Mouse (Mus musculus) embryonic facial prominence, embryonic 13.5 days (tissue): ENCODE results near the gene Olfr107. TPM values are rescaled to one million over a fixed set of nuclear protein-coding genes. Genes with fewer than 3 reads are reported as not detected.

ENCODE experiments used
- ATAC-seq: fragments of 200-750 bp; cut with Nextera tagmentation; 2 replicates; pipeline ENCODE4 v1.8.0; 2017; ENCODE audit warnings: low read depth; ENCODE audit not compliant: insufficient number of reproducible peaks, insufficient read depth, low FRiP score, low TSS enrichment
- H3K27ac ChIP-seq: fragments of 300-500 bp; sonication (generic); 2 replicates; pipeline ENCODE4 v1.5.1; 2015; ENCODE audit warnings: moderate library complexity, mild to moderate bottlenecking, inconsistent platforms
- H3K27me3 ChIP-seq: fragments of 300-500 bp; sonication (generic); 2 replicates; pipeline ENCODE4 v1.6.1; 2015; ENCODE audit warnings: mild to moderate bottlenecking, inconsistent platforms
- H3K36me3 ChIP-seq: fragments of 300-500 bp; sonication (generic); 2 replicates; pipeline ENCODE4 v1.6.1; 2015; ENCODE audit warnings: mild to moderate bottlenecking, inconsistent platforms
- H3K4me1 ChIP-seq: fragments of 300-500 bp; sonication (generic); 2 replicates; pipeline ENCODE4 v1.6.1; 2015; ENCODE audit warnings: inconsistent platforms
- H3K4me2 ChIP-seq: fragments of 300-500 bp; sonication (generic); 2 replicates; pipeline ENCODE4 v1.6.1; 2015; ENCODE audit warnings: moderate library complexity, mild to moderate bottlenecking, inconsistent platforms
- H3K4me3 ChIP-seq: fragments of 300-500 bp; sonication (generic); 2 replicates; pipeline ENCODE4 v1.5.1; 2015; ENCODE audit warnings: mild to moderate bottlenecking, inconsistent platforms
- H3K9ac ChIP-seq: fragments of 300-500 bp; sonication (generic); 2 replicates; pipeline ENCODE4 v1.6.1; 2015; ENCODE audit warnings: mild to moderate bottlenecking, inconsistent platforms
- H3K9me3 ChIP-seq: fragments of 300-500 bp; sonication (generic); 2 replicates; pipeline ENCODE4 v1.6.1; 2016; ENCODE audit warnings: inconsistent platforms
- WGBS: fragments of 180-500 bp; shearing (Covaris S2); methylation state at CpG from one replicate; pipeline ENCODE4 v1.1.7; 2015; ENCODE audit warnings: mixed read lengths; 5-methylcytosine and 5-hydroxymethylcytosine counted together
- polyA plus RNA-seq: library from polyadenylated mRNA; unstranded; fragments of >200 nt; fragmentation: Nextera tagmentation; extraction: Ambion mirVana; gene quantifications from 2 replicates; pipeline ENCODE4 v1.2.1, GENCODE M21; 2015

Olfr107 gene
- not detected in 2 replicates for polyA plus RNA-seq

DNA sequence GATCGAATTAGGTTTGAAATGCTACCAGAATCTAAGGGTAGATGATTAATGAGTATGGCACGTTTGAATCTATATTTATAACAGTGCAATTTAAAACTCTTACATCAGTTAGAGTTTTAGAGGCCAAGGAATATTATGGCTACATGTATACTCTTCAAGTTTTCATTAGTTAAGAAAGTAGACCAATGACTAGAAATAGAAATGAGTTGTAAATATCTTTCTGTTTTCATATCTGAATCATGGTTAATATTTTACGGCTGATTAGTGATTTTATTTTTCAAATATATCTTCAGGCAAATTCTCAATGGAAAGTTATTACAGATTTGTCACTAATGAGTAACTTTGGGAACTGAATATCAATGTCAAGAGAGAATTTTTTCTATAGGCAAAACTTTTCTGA, at the start of gene Olfr107:
Olfr107 (plus strand) TSS at position 301 of the 400 bp plus-strand sequence.
- no peak within 1 kb of the TSS for H3K27ac ChIP-seq
- WGBS: 77% methylated on average over 3 of the region's 3 CpGs
- no peaks in the 10 kb centered on the region for H3K27me3 ChIP-seq
- H3K4me2 ChIP-seq: no peak within 1 kb of the TSS
- H3K9ac ChIP-seq: no peak within 1 kb of the TSS
- H3K9me3 ChIP-seq: no peaks in the 10 kb centered on the region
- H3K4me1 ChIP-seq: no peaks in the 10 kb centered on the region
- ATAC-seq: no peak
- no peak within 1 kb of the TSS for H3K4me3 ChIP-seq
- no peaks in the 10 kb centered on the region for H3K36me3 ChIP-seq

DNA sequence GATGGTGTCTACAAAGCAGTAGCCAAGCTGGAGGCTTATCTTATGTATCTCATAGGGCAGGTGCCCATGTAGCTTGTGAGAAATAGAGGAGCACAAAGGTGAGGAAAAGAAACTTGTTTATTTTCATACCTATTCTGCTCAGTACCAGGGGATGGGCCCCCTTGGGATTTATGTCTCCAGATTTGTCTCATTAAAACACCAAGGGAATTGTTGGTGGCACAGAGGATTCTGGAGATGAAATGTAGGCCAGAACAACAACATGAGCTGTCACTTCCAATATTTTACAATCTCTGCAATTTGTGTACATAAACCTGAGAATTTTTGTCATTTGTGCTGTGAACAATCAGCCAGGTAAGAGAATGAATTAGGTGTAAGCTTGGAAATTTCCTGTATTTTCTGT, 39.7 kb upstream of the Olfr107 start, which contains the start of gene Olfr104-ps:
Olfr104-ps (plus strand) TSS at position 301 of the 400 bp plus-strand sequence.
- Histone ChIP-seq H3K36me3 (no peaks in the 10 kb centered on the region), H3K27me3 (no peaks in the 10 kb centered on the region), H3K27ac (no peak within 1 kb of the TSS), H3K4me2 (no peak within 1 kb of the TSS), H3K9me3 (no peaks in the 10 kb centered on the region), H3K9ac (no peak within 1 kb of the TSS), H3K4me1 (no peaks in the 10 kb centered on the region), H3K4me3 (no peak within 1 kb of the TSS)
- no peak for ATAC-seq

DNA sequence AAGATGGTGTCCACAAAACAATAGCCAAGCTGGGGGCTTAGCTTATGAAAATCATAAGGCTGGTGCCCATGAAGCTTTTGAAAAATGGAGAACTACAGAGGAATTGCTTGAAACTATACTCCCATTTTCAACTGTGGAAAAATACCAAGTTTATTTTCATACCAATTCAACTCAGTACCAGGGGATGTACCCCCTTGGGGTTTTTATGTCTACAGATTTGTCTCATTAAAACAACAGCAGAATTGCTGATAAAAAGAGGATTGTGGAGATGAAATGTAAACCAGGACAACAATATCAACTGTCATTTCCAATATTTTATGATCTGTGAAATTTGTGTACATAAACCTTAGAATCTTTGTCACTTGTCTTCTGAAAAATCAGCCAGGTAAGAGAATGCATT, 20.3 kb upstream of the Olfr107 start, which contains the start of gene Olfr105-ps:
Olfr105-ps (plus strand) TSS at position 301 of the 400 bp plus-strand sequence.
- no peaks in the 10 kb centered on the region for H3K36me3 ChIP-seq
- no peak within 1 kb of the TSS for H3K27ac ChIP-seq
- no peak for ATAC-seq
- H3K4me1 ChIP-seq: no peaks in the 10 kb centered on the region
- H3K9me3 ChIP-seq: no peaks in the 10 kb centered on the region
- no peak within 1 kb of the TSS for H3K9ac ChIP-seq
- H3K4me2 ChIP-seq: no peak within 1 kb of the TSS
- H3K4me3 ChIP-seq: no peak within 1 kb of the TSS
- no peaks in the 10 kb centered on the region for H3K27me3 ChIP-seq

DNA sequence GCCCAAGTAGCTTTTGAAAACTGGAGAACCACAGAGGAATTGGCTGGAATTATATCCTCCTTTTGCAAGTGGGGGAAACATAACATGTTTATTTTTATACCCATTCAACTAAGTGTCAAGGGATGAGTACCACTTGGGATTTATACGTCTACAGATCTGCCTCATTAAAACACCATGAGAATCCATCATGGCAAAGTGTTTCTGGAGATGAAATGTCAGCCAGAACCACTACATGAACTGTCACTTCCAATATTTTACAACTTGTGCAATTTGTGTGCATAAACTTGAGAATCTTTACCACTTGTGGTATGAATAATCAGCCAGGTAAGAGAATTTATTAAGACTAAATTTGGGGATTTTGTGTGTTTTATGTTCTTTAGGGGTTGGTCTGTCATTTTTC, 8.9 kb upstream of the Olfr107 start, which contains the start of gene Olfr106-ps:
Olfr106-ps (plus strand) TSS at position 301 of the 400 bp plus-strand sequence.
- no peak within 1 kb of the TSS for H3K9ac ChIP-seq
- H3K27ac ChIP-seq: no peak within 1 kb of the TSS
- ATAC-seq: no peak
- 66% methylated on average over 1 of the region's 1 CpGs for WGBS
- H3K27me3 ChIP-seq: no peaks in the 10 kb centered on the region
- H3K4me1 ChIP-seq: no peaks in the 10 kb centered on the region
- no peaks in the 10 kb centered on the region for H3K36me3 ChIP-seq
- no peak within 1 kb of the TSS for H3K4me3 ChIP-seq
- H3K4me2 ChIP-seq: no peak within 1 kb of the TSS
- H3K9me3 ChIP-seq: no peaks in the 10 kb centered on the region

DNA sequence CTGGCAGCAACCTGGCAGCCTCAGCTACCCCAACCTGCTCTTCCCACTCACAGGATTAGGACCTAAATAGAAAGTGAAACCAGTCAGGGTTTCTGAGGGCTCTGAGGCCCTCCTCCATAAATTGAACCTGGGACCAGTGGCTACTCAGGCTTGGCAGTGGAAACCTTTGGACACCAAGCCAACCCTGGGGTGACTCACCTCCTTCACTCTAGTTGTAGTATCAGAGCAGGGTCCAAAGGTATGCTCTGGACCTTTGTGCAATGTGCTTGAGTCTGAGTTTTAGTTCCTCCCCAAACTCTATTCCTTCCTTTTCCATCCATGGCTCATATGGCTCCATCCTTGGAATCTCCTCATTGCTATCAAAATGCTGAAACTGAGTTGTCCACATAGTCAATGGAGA, 14.4 kb downstream of the Olfr107 start:
- Histone ChIP-seq H3K9ac (no peak overlapping the region), H3K4me2 (no peak overlapping the region), H3K36me3 (no peaks in the 10 kb centered on the region), H3K27me3 (no peaks in the 10 kb centered on the region), H3K4me1 (no peaks in the 10 kb centered on the region), H3K9me3 (peaks cover 11% of the 10 kb centered on the region; the same call in 1 of the 2 replicates), H3K27ac (no peak overlapping the region), H3K4me3 (no peak overlapping the region)
- no peak for ATAC-seq

DNA sequence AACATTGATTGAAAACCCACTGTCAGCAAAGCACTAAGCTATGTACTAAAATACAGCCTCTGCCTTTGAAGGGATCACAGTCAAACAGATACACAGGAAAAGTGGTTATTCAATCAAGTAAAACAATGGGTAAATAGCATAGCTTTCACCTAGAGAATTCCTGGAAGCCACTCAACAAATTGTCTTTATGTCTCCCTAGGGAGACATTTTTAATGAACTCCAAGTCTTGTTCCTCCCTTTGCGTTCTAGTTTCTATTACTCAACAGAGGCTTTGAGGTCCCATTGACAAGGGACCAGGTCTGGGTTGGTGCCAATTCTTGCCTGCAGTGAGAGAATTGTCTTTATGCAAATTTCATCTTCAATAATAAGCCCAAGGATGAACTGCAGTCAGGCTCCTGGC, 46.2 kb downstream of the Olfr107 start, which contains the start of gene Olfr108:
Olfr108 (plus strand) TSS at position 301 of the 400 bp plus-strand sequence.
- Histone ChIP-seq H3K9ac (no peak within 1 kb of the TSS), H3K36me3 (no peaks in the 10 kb centered on the region), H3K4me3 (no peak within 1 kb of the TSS), H3K27me3 (no peaks in the 10 kb centered on the region), H3K4me1 (no peaks in the 10 kb centered on the region), H3K4me2 (no peak within 1 kb of the TSS), H3K9me3 (no peaks in the 10 kb centered on the region), H3K27ac (no peak within 1 kb of the TSS)
- WGBS: 87% methylated on average over 1 of the region's 1 CpGs
- no peak for ATAC-seq

Other genes with a start within 250 kb of the Olfr107 start
- gene Olfr93, start 237.7 kb upstream of the Olfr107 start, polyA plus RNA-seq: not detected in 2 replicates
- not detected in 2 replicates for gene Ubd, start 205.3 kb upstream of the Olfr107 start, polyA plus RNA-seq
- gene Olfr94, start 198.2 kb upstream of the Olfr107 start, polyA plus RNA-seq: not detected in 2 replicates
- gene Olfr95, start 186.1 kb upstream of the Olfr107 start, polyA plus RNA-seq: not detected in 2 replicates
- not detected in 2 replicates for gene Olfr96, start 179.1 kb upstream of the Olfr107 start, polyA plus RNA-seq
- gene Olfr97, start 161.9 kb upstream of the Olfr107 start, polyA plus RNA-seq: not detected in 2 replicates
- gene Olfr98, start 135.5 kb upstream of the Olfr107 start, polyA plus RNA-seq: not detected in 2 replicates
- 0.94 and 1.4 TPM in 2 replicates for gene H2-M3, start 129.0 kb upstream of the Olfr107 start, polyA plus RNA-seq
- gene Olfr99, start 115.8 kb upstream of the Olfr107 start, polyA plus RNA-seq: not detected in 2 replicates
- not detected in 2 replicates for gene Olfr101, start 94.9 kb upstream of the Olfr107 start, polyA plus RNA-seq
- not detected in 2 replicates for gene Olfr102, start 82.2 kb upstream of the Olfr107 start, polyA plus RNA-seq
- not detected in 2 replicates for gene Olfr103, start 59.5 kb upstream of the Olfr107 start, polyA plus RNA-seq
- not detected in 2 replicates for gene Olfr104-ps, start 39.6 kb upstream of the Olfr107 start, polyA plus RNA-seq
- not detected in 2 replicates for gene Olfr105-ps, start 20.2 kb upstream of the Olfr107 start, polyA plus RNA-seq
- gene Olfr106-ps, start 8.8 kb upstream of the Olfr107 start, polyA plus RNA-seq: not detected in 2 replicates
- not detected in 2 replicates for gene Olfr108, start 46.3 kb downstream of the Olfr107 start, polyA plus RNA-seq
- not detected in 2 replicates for gene Olfr109, start 59.7 kb downstream of the Olfr107 start, polyA plus RNA-seq
- gene H2-M2, start 84.3 kb downstream of the Olfr107 start, polyA plus RNA-seq: not detected in 2 replicates
- not detected in 2 replicates for gene Olfr110, start 93.2 kb downstream of the Olfr107 start, polyA plus RNA-seq
- gene Olfr111, start 108.8 kb downstream of the Olfr107 start, polyA plus RNA-seq: not detected in 2 replicates
- 0.20 TPM in 1 of 2 replicates, not detected in the other for gene Olfr112, start 170.2 kb downstream of the Olfr107 start, polyA plus RNA-seq
- gene Olfr113, start 178.4 kb downstream of the Olfr107 start, polyA plus RNA-seq: not detected in 2 replicates
- gene Olfr114, start 193.5 kb downstream of the Olfr107 start, polyA plus RNA-seq: not detected in 2 replicates
- not detected in 2 replicates for gene Olfr115, start 227.9 kb downstream of the Olfr107 start, polyA plus RNA-seq
- not detected in 2 replicates for gene Olfr116, start 228.0 kb downstream of the Olfr107 start, polyA plus RNA-seq